Mouse (Mus musculus) NIH3T3 (cell line): ENCODE results near the gene Vpreb3.

Experiments
- DNase-seq: peaks from one replicate; pipeline ENCODE4 v3.0.0-alpha.2; 2012; ENCODE audit warnings: low read depth

The Vpreb3 gene

DNA sequence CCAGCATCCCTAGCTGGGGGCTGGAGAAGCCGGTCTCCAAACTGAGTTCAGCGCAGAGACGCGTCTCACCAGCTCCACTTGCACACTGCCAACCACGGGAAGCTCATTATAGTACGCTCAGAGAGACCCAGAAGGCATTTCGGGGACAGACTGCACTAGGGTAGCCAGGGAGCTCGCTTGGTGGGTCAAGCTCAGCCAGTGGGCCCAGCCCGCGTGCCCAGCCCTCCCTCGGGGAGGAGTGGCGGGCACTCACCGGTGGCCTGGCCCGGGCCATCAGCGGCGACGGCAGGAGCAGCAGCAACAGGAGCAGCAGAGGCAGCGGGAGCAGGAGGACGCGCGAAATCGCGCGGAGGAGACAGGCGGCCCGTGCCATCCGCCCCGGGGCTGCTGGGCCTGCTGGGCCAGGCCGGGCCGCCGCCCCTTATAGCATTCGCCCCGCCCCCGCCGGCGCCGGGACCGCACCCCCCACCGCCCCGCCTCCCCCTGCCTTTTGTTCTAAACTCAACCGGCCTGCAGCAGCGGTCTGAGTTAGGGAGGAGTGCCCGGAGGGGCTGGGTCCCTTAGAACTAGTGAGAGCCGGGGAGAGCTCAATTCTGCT is 10.7 kb upstream of the Vpreb3 start:
- peak; percentile 79 for DNase-seq

DNA sequence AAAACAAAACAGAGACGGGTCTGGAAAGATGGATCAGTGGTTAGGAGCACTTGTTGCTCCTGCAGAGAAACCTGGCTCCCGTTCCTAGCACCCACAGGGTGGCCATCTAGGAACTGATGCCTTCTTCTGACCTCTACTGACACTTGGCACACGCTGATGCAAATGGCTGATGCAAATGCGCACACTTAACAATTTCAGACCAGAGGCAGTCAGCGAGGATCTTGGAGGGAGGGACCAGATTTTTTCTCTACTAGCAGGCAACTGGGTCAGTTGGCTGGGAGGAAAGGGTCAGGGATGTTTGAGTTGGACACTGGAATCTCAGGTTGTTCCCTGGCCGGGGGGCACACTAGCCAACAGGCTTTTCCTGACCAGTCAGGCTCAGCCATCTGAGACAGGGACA is 10.0 kb upstream of the Vpreb3 start, which contains the start of gene Chchd10:
Gene Chchd10 (plus strand): TSS at position 240 of the 400 bp plus-strand sequence.
- no peak for DNase-seq

- DNase-seq, result no peak
Observed at GRCm38 (mm10) chr10:75934991-75935390, 7.9 kb upstream of the Vpreb3 start.

DNA sequence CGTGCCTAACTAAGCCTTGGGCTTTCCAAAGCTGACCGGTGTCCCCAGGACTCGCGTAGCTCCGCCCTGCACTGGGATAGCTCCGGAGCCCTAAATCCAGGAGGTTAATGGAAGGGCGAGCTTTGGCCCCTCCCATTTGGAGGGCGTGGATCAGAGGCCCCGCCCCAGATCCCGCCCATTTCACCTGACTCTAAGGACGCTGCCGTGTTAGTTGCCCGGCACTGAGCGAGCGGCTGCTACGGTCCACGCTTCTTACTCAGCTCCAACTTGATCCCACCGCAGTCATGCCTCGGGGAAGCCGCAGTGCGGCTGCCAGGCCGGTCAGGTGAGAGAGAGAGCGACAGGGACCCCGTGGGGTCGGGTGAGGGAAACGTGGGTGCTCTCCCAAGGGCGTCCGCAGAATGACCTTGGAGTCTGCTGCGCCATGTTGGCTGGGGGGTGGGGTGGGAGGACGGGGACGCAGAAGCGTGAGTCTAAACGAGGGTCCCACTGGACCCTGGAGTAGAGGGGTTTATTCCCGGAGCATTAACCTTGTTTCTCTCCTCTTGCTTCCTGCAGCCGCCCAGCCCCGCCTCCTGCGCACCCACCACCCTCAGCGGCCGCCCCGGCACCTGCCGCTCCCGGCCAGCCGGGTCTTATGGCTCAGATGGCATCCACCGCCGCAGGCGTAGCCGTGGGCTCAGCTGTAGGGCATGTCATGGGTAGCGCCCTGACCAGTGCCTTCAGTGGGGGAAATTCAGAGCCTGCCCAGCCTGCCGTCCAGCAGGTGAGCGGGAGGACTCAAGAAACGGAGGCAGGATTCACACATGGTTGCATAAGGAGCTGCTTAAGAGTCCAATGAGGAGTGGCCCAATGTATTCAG is 6.9 kb upstream of the Vpreb3 start, which contains the start of gene Mmp11:
Gene Mmp11 (minus strand): TSS at position 817 of the 862 bp plus-strand sequence.
- no peak for DNase-seq

GRCm38 (mm10) chr10:75936909-75937667 is 5.8 kb upstream of the Vpreb3 start:
- DNase-seq, result no peak

- peak; percentile 27 for DNase-seq
Observed at GRCm38 (mm10) chr10:75937851-75938643, 4.8 kb upstream of the Vpreb3 start.

- no peak for DNase-seq
Observed at GRCm38 (mm10) chr10:75939481-75940234, 3.2 kb upstream of the Vpreb3 start.

- no peak for DNase-seq
Observed at GRCm38 (mm10) chr10:75940520-75940919, 2.3 kb upstream of the Vpreb3 start, which contains the start of gene Gm867. Gene Gm867, minus strand, starts transcription at chr10:75940672.

DNA sequence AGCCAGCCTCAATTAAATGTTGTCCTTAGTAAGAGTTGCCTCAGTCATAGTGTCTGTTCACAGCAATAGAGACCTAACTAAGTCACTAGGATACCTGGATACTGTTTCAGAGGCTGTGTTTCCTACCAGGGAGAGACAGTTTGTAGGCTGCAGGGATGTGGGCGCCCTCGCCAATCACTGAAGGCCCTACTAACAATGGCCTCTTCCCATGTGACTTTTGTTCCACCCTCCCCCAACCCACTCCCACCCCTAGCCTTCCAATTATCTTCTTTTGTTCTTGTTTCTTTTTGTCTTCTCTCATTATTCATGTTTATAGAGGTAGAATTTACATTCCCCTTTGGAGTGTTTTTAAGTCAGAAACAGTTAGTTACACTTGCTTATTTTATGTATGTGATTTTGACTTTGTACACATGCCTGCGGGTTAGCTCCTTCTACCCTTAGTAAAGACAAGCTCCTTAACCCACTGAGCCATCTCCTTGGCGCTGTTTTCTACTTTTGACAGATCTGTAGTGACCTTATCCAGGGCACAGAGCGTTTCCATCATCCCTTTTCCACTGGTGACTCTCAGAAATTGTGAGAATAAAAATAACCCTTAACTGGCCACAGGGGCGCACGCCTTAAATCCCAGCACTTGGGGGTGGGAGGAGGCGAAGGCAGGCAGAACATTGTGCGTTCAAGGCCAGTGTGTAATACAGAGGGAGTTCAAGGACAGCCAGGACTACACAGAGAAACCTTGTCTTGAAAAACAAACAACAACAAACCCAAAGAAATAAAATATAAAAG is 1.6 kb upstream of the Vpreb3 start:
- no peak for DNase-seq

GRCm38 (mm10) chr10:75944066-75944772 is 1.4 kb downstream of the Vpreb3 start:
- DNase-seq, result peak; percentile 71

- no peak for DNase-seq
Observed at GRCm38 (mm10) chr10:75945213-75945612, 2.4 kb downstream of the Vpreb3 start.

GRCm38 (mm10) chr10:75945896-75946295 is 3.0 kb downstream of the Vpreb3 start:
- DNase-seq, result no peak

DNA sequence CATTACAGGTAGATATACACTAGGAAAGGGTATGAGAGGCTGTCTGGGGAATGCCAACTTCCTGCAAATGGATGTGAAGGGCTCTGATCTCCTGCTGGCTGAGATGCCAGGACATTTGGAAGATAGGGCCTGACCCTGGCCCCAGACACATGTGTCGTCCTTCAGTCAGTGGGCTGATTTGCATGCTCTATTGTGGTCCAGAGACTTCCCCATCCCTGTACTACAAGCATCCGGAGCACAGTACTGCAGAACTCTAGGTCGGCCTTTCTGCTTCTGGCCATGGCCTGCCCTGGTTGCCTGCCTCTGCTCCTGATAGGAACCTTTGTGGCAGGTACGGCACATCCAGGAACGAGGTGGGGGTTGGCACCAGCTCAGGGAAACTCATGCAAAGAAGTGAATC is 5.2 kb downstream of the Vpreb3 start:
- DNase-seq, result no peak

GRCm38 (mm10) chr10:75949053-75950045 is 6.5 kb downstream of the Vpreb3 start:
- DNase-seq, result no peak

DNA sequence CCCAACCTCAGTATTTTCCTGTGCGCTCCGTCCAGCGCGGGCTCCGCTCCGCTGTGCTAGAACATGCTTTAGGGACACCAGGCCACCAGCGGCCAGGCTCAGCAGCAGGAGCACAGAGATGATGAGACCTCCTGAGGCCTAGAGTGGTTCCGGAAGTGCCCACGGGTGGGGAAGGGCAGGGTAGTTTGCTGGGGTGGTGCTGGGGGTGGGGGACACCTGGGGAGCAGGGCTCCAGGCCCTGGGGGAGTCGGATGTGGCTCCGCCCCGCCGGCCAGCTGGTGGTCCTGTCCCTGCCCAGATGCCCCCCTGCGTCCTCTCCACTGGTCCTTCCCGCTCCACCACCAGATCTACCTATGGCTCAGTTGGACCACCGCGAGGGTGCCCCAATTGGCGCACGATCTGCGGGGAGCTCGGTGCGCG is 7.9 kb downstream of the Vpreb3 start:
- no peak for DNase-seq

- peak; percentile 82 for DNase-seq
Observed at GRCm38 (mm10) chr10:75951424-75952050, 8.7 kb downstream of the Vpreb3 start.

GRCm38 (mm10) chr10:75954381-75954811 is 11.5 kb downstream of the Vpreb3 start, which contains the start of gene Gm5134:
Gene Gm5134, plus strand, starts transcription at chr10:75954514.
- no peak for DNase-seq

DNA sequence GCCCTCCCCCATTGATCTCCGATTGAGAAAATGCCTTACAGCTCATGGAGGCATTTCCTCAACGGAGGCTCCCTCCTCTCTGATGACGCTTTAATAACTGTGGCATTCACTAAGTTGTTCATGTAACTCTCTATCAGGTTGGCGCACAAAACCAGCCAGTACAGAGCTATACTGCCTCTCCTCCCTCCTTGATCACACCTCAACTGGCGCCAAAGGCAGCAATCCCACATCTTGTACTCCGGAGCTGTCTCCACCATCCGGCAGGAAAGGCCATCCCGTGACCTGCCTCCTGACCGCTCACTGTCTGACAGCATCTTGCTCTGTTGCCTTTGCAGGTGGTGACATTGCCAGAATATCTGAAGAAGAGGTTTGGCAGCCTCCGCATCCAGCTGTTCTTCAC is 31.0 kb downstream of the Vpreb3 start:
- no peak for DNase-seq
